Mouse (Mus musculus): ENCODE data around the gene Guf1.

Guf1 gene

DNA sequence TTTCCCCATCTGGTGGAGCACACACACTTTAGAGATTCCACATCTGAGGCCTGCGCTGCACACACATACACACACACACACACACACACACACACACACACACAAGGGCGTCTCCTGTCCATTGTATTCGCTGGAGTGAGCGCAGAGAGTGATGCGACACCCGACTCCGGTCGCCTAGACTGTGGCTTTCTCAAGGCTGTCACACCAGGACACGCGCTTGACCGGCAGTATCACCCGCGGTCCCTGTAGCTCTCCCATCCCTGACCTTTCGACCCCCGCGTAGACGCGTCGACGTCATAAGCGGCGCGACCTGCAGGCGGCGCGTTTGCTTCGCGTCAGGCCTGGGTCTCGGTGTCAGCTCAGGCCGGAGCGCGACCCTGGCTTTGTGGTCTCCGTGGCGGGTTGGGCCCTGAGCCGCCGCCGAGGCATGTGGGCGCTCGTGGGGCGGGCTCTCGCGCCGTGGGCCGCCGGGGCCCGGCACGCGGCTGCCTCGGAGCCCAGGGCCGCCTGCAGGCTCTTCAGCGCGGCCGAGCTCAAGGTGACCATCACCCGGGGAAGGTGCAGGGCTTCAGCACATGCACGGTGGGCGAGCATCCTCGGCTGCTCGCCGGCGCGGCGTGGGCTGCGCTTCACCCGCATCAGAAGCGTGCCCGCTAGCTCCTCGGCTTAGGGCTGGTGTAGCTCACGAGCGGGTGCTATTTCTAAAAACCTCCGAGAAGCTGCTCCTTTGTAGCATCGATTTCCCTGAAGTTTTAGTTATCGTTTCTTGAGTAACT lies at the start of gene Guf1:
Gene Guf1 (plus strand): TSS at position 296 of the 776 bp plus-strand sequence.
- in situ Hi-C loops (cut with MseI, MboI) = no loop called here

DNA sequence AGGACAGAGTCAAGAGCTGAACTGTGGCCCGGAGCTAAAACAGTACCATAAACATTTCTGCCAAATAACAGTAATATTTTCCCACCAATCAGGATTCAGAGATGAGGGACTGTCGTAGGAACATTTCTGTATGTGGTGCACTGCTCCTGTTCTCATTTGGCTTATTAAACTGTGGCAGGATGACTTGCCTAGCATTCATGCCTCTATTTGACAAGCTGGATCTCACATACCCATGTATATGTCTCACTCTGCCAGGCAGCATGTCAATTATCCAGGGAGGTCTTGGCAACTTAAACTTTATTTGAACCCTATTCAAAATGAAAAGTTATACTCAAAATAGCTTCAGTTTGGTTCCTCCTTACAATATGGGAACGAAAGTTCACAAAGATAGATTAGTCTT lies 49.7 kb upstream of the Guf1 start:
- in situ Hi-C loops (cut with MseI, MboI) = loop anchor here in 1 of 2 experiments (25.0 kb wide), 1 partner anchor 1245 kb away; no protein-coding TSS in a partner anchor

DNA sequence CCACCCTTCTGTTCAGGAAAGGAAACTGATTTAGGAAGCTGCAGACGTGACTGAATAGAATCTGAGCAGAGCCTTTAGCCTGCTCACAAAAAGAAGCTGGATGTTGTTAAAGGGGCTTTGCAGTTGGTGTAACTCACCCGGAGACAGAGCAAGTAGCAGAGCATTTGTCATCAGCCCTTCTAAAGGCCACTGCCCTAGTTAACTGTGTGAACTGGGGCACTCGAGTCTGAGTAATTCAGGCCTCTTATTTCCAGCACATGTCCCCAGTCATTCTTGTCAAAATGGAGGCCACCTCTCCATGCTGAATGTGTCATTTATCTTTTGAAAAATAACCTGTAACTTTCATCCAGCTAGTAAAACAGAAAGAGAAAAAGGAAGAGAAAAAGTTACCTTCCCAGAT lies 45.1 kb upstream of the Guf1 start:
- in situ Hi-C loops (cut with MseI, MboI) = loop anchor here in 1 of 2 experiments (25.0 kb wide), 1 partner anchor 1249 kb away; no protein-coding TSS in a partner anchor

DNA sequence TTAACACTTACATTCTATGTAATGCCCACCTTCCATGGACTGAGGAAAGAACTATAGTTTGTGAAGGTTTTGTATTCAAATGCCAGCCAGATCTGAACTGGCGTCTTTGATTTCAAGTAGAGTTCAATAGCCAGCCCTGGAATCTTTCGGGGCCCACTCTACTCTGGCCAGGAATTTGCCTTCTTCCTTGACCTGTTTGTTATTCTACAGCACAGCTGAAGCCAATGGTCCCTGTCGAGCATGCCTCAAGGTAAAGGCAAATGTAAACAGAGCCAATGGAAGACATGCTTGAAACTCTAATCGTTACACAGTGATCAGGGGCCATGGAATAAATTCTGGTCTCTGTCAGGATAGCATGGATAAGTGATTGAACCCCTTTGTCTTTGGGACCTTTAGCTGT lies 44.5 kb upstream of the Guf1 start:
- in situ Hi-C loops (cut with MseI, MboI) = loop anchor here in 1 of 2 experiments (25.0 kb wide), 1 partner anchor 1250 kb away; no protein-coding TSS in a partner anchor

DNA sequence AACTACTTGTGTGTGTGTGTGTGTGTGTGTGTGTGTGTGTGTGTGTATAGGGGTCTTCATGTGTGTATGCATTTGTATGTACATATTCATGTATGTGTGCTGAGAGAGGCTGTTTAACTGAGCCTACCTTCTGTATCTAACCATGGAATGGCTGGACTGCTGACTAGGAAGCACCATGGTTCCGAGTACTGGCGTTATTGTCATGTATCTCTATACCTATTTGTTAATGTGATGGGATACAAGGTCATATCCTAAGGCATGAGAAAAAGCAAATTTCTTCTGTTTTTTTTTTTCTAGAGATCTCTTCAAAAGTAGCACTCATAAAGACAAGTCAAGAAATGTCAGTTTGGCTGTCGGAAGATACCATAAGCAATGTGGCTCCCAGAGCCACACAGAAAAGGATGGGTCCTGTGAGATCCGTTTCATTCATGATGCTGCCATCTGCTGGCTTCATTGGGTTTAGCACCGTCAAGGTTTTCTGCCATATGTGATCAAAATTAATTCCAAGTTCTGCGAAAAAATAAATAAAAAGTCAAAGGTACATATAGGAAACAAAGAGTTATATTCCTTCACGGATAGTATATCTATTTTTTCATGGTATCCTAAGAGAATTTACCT lies 36.0 kb upstream of the Guf1 start:
- in situ Hi-C loops (cut with MseI, MboI) = loop anchor here in 1 of 2 experiments (10.0 to 25.0 kb wide), 2 partner anchors 176 to 1258 kb away; partner anchors contain the start of gene Kctd8

DNA sequence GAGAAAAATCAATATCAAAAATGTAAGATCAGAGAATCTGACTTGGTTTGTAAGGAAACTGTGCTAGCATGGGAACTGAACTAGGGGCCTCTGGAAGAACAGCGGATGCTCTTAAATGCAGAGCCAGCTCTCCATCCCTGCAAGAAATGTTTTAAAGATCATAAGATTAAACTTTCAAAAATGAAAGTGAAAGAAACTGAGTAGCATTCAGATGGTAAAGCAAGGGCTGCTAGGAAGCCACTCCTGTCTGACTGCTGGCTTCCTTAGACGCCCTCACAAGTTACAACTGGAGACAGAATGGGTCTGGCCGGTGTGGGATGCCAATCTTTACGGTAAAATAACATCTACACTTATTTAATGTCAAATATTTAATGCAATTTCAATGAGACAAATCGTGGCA lies 34.7 kb upstream of the Guf1 start:
- in situ Hi-C loops (cut with MseI, MboI) = loop anchor here in 1 of 2 experiments (10.0 to 25.0 kb wide), 2 partner anchors 177 to 1260 kb away; partner anchors contain the start of gene Kctd8

DNA sequence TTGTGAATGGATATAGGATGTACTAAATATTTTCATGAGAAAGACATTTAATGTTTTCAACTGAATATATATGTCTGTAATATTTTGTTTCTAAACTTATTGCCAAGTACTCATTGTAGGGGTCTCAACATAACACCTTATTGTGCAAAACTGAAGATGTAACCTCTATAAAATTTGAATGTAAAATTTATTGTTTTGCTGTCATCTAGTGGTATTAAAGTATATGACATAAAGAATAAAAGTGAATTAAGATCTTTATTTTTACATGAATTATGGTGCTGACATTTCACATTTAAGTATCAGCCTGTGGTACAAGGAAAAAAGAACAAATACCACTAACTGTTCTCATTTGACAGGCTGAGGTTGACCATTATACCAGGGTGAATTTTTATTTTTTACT lies 32.8 kb upstream of the Guf1 start:
- in situ Hi-C loops (cut with MseI, MboI) = loop anchor here in 1 of 2 experiments (10.0 to 25.0 kb wide), 2 partner anchors 179 to 1262 kb away; partner anchors contain the start of gene Kctd8

DNA sequence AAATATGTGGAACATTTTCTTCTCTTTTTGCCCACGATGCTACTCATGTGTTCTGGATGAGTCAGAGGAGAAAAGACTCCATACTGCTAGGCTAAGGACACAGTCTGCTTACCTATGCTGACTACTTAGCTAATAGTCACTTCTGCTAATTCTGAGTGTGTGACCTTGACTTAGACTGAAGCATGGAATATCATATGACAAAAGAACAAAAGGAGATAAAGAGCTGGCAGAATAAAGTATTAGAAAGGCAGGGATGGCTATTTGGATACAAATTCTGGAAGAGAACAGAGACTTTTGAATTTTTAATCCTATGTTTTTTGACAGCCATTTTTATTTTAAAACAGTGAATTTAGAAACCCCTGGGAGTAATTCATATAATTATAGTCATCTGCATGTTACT lies 15.0 kb upstream of the Guf1 start:
- in situ Hi-C loops (cut with MseI, MboI) = no loop called here

DNA sequence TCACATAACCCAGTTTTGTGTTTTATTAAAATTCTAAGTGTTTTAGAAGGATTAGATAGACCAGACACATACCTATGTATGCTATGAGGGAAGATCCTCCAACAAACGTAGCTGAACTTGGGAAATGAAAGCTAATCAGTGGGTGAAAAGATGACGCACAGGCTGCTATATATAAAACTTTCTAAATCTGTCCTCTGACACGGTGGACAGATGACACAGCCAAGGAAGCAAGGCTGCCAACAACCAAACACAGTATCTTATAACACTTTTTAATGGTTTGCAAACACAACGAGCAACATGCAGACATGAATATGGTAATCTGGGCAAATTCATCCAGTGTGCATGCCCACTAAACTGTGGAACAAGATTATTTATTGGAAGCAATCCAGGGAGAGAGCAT lies 14.2 kb upstream of the Guf1 start, which contains the start of gene Yipf7:
Gene Yipf7 (minus strand): TSS at position 160 of the 400 bp plus-strand sequence.
- in situ Hi-C loops (cut with MseI, MboI) = no loop called here

DNA sequence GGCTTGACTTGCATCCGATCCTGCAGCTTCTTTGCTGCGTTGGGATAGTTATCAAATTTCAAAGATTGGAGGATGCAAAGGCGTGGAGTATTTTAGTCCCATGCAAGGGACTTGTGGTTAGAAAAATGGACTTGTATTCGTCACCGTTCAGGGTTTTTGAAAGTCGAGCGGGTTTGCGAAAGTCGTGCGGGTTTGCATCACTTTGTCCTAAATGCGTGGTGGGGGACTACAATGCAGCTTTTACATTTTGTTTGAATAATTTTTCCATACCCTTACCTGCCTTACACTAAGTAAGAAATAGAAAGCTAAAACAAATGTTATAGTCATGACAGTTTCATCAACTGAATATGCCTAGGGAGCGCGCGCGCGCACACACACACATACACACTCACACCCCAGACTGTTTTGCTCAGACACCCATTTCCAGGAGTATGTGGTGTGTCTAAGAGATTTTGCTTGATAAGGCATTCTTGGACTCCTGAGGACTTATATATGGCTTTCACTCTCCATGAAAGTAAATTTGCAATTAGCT lies 747 bp downstream of the Guf1 start:
- in situ Hi-C loops (cut with MseI, MboI) = no loop called here

DNA sequence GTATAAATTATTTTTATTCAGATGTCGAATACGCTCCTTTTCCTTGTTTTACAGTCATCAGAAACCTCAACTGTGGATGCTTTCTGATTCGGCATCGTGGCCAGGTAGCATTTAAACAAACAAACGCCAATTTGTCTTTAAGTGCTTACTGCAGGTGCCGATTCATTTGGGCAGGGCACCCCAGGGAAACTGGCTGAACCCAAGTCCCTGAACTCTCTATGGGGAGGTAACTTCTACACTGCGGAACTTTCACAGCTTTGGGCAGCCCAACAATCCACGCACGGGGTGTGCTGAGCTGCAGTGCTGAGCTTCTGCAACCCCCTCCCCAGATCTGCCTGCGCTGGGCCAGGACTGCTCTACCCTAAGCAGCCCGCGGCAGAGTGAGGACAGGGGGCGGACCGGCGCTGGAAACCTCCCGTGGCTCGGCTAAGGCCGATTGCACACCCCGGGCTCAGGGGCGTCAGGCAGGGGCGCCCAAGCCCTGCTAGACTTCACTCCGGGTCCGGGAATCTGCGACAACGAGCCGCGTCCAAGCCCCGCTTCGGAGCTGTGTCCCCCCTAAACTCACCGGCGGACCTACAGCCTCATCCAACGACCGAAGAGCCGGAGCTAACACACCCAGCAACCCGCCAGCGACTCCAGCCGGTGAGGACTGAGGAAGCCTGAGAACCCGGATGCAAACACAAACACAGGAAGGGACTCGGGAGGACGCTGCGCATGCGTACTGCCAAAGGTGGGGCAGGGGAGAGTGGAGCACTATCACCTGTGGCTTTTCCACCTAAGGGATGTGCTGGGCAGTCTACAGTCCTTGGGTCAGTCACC lies 35.1 kb downstream of the Guf1 start, which contains the start of gene Gnpda2:
Gene Gnpda2 (minus strand): TSS at position 701 of the 822 bp plus-strand sequence.
- in situ Hi-C loops (cut with MseI, MboI) = no loop called here

DNA sequence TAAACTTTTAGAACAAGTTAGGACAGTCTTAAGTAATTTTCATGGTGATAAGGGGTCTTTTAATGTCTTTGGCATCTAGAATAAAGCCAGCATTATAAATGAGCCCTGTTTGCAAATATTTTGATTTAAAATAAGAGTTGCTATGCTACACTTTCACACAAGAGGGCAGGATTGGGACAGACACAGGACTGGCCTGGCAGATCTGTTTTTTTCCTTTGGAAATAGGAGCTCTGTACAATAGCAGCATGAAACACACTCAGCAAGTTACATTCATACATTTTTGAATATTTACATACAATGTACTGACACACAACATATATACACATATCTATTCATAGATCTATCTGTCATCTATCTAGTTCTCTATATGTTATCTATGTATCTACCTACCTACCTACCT lies 44.3 kb downstream of the Guf1 start:
- in situ Hi-C loops (cut with MseI, MboI) = no loop called here

DNA sequence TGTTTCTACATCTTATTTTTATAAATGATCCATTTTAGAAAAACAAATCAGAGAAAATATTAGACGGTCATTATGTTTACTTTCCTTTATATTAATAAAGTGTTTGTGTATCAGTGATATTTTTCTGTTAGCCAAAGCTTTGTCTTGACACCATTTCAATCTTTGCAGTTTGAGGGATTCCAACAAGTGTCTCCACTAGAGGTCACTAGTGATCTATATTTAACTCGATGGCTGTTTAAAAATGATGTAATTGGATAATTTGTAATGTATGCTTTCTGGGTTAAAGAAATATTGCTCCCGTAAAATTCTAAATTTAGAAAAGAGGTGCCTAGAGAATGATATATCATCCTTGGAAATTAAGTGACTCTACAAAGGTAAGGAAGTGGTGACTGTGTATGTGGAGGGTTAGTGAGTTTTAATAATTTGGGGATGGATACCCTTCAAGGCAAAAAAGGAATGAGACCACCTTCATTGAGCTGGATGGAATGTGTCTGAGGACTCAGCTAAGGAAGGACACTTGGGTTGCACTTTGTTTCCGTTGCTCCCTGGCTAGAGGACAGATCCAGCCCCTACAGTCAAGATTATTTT lies 56.6 kb downstream of the Guf1 start:
- in situ Hi-C loops (cut with MseI, MboI) = no loop called here

DNA sequence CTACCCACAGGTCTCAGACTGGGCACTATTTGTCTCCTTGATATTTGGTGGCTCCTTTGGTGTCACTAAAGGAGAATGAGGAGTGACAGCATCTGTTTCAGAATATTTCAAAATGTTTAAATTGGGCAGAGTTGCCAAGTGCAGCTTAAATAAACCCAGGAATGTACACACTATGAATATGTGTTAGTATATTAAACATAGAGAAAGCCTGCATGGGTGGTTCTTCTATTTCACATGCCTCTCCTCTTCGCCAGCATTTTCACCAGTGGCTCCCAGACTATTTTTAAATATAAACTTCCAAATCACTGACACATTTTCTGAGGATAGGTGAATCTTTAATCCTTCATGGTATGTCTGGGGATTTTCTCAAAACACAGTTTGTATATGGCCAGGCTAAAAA lies 64.2 kb downstream of the Guf1 start:
- in situ Hi-C loops (cut with MseI, MboI) = no loop called here

Measured in mouse trophoblast stem cell (cell line).